Mouse (Mus musculus): ENCODE results near the gene Gm21885. TPM values are rescaled to one million over a fixed set of nuclear protein-coding genes. Genes with fewer than 3 reads are reported as not detected.

Gm21885 gene
- not detected in 2 replicates for polyA plus RNA-seq (2012; rRNA removed)

GRCm38 (mm10) chr11:94281199-94282181, at the start of gene Gm21885:
Gene Gm21885, plus strand, starts transcription at chr11:94281873.
- TF ChIP-seq CTCF (IDR thresholded peaks at IDR 0.05; ENCODE audit: borderline replicate concordance, control insufficient read depth, extremely low read depth, insufficient read depth, low read length, poor library complexity), result no peak
- no peak for TF ChIP-seq POLR2A (IDR thresholded peaks at IDR 0.05; ENCODE audit: control insufficient read depth, extremely low read depth, insufficient read depth, low read length, poor library complexity)
- no peak for DNase-seq
- no peaks in the 10 kb centered on the region for H3K27me3 ChIP-seq (ENCODE audit: control insufficient read depth, insufficient read depth, low read length)
- peaks cover 6% of the 10 kb centered on the region; the same call in 1 of the 2 replicates for H3K4me1 ChIP-seq (replicated peaks; ENCODE audit: control insufficient read depth, insufficient read depth, low read length)
- no peak within 1 kb of the TSS for H3K27ac ChIP-seq (ENCODE audit: control insufficient read depth, insufficient read depth, low read length)
- 0 out of 2 replicates have a peak, but pooled peaks cover 4% of the 10 kb centered on the region for H3K36me3 ChIP-seq (ENCODE audit: control insufficient read depth, insufficient read depth, low read length)
- WGBS, result 88% methylated on average over 11 of the region's 11 CpGs
- no peak within 1 kb of the TSS for H3K4me3 ChIP-seq (ENCODE audit: control insufficient read depth, insufficient read depth, low read length)

- DNase-seq, result no peak
- Histone ChIP-seq H3K27me3 (ENCODE audit: control insufficient read depth, insufficient read depth, low read length) (no peaks in the 10 kb centered on the region), H3K36me3 (ENCODE audit: control insufficient read depth, insufficient read depth, low read length) (no peaks in the 10 kb centered on the region), H3K4me3 (ENCODE audit: control insufficient read depth, insufficient read depth, low read length) (no peak overlapping the region), H3K27ac (ENCODE audit: control insufficient read depth, insufficient read depth, low read length) (no peak overlapping the region), H3K4me1 (replicated peaks; ENCODE audit: control insufficient read depth, insufficient read depth, low read length) (no peaks in the 10 kb centered on the region)
- whole genome bisulfite sequencing, result 86% methylated on average over 6 of the region's 6 CpGs
- TF ChIP-seq POLR2A (IDR thresholded peaks at IDR 0.05; ENCODE audit: control insufficient read depth, extremely low read depth, insufficient read depth, low read length, poor library complexity) (no peak), CTCF (IDR thresholded peaks at IDR 0.05; ENCODE audit: borderline replicate concordance, control insufficient read depth, extremely low read depth, insufficient read depth, low read length, poor library complexity) (no peak)
These were observed 48.3 kb upstream of the Gm21885 start for GRCm38 (mm10) chr11:94233405-94233804.

- H3K4me3 ChIP-seq (ENCODE audit: control insufficient read depth, insufficient read depth, low read length), result no peak overlapping the region
- TF ChIP-seq POLR2A (IDR thresholded peaks at IDR 0.05; ENCODE audit: control insufficient read depth, extremely low read depth, insufficient read depth, low read length, poor library complexity) (no peak), CTCF (IDR thresholded peaks at IDR 0.05; ENCODE audit: borderline replicate concordance, control insufficient read depth, extremely low read depth, insufficient read depth, low read length, poor library complexity) (no peak)
- H3K27ac ChIP-seq (ENCODE audit: control insufficient read depth, insufficient read depth, low read length), result no peak overlapping the region
- H3K36me3 ChIP-seq (ENCODE audit: control insufficient read depth, insufficient read depth, low read length), result no peaks in the 10 kb centered on the region
- DNase-seq, result no peak
- no peaks in the 10 kb centered on the region for H3K27me3 ChIP-seq (ENCODE audit: control insufficient read depth, insufficient read depth, low read length)
- H3K4me1 ChIP-seq (replicated peaks; ENCODE audit: control insufficient read depth, insufficient read depth, low read length), result no peaks in the 10 kb centered on the region
- 91% methylated on average over 12 of the region's 12 CpGs for WGBS
These were observed 47.3 kb upstream of the Gm21885 start for GRCm38 (mm10) chr11:94234380-94234779.

GRCm38 (mm10) chr11:94234857-94235256, 46.8 kb upstream of the Gm21885 start:
- 90% methylated on average over 8 of the region's 8 CpGs for WGBS
- H3K4me1 ChIP-seq (replicated peaks; ENCODE audit: control insufficient read depth, insufficient read depth, low read length), result no peaks in the 10 kb centered on the region
- DNase-seq, result no peak

GRCm38 (mm10) chr11:94236074-94236473, 45.6 kb upstream of the Gm21885 start:
- Histone ChIP-seq H3K27me3 (ENCODE audit: control insufficient read depth, insufficient read depth, low read length) (no peaks in the 10 kb centered on the region), H3K4me1 (replicated peaks; ENCODE audit: control insufficient read depth, insufficient read depth, low read length) (no peaks in the 10 kb centered on the region), H3K27ac (ENCODE audit: control insufficient read depth, insufficient read depth, low read length) (no peak overlapping the region), H3K4me3 (ENCODE audit: control insufficient read depth, insufficient read depth, low read length) (no peak overlapping the region), H3K36me3 (ENCODE audit: control insufficient read depth, insufficient read depth, low read length) (no peaks in the 10 kb centered on the region)
- DNase-seq, result peak; percentile 60
- TF ChIP-seq POLR2A (IDR thresholded peaks at IDR 0.05; ENCODE audit: control insufficient read depth, extremely low read depth, insufficient read depth, low read length, poor library complexity), result no peak
- TF ChIP-seq CTCF (IDR thresholded peaks at IDR 0.05; ENCODE audit: borderline replicate concordance, control insufficient read depth, extremely low read depth, insufficient read depth, low read length, poor library complexity), result peak; percentile 79; the same call in 1 of the 2 replicates
- WGBS, result 37% methylated on average over 3 of the region's 3 CpGs

More at GRCm38 (mm10) chr11:94234857-94235256, 46.8 kb upstream of the Gm21885 start:
- H3K4me3 ChIP-seq (ENCODE audit: control insufficient read depth, insufficient read depth, low read length), result no peak overlapping the region
- no peaks in the 10 kb centered on the region for H3K27me3 ChIP-seq (ENCODE audit: control insufficient read depth, insufficient read depth, low read length)
- no peaks in the 10 kb centered on the region for H3K36me3 ChIP-seq (ENCODE audit: control insufficient read depth, insufficient read depth, low read length)
- TF ChIP-seq POLR2A (IDR thresholded peaks at IDR 0.05; ENCODE audit: control insufficient read depth, extremely low read depth, insufficient read depth, low read length, poor library complexity) (no peak), CTCF (IDR thresholded peaks at IDR 0.05; ENCODE audit: borderline replicate concordance, control insufficient read depth, extremely low read depth, insufficient read depth, low read length, poor library complexity) (no peak)
- H3K27ac ChIP-seq (ENCODE audit: control insufficient read depth, insufficient read depth, low read length), result no peak overlapping the region

GRCm38 (mm10) chr11:94238786-94239185, 42.9 kb upstream of the Gm21885 start:
- Histone ChIP-seq H3K36me3 (ENCODE audit: control insufficient read depth, insufficient read depth, low read length) (no peaks in the 10 kb centered on the region), H3K4me1 (replicated peaks; ENCODE audit: control insufficient read depth, insufficient read depth, low read length) (peaks cover 15% of the 10 kb centered on the region), H3K27ac (ENCODE audit: control insufficient read depth, insufficient read depth, low read length) (no peak overlapping the region), H3K27me3 (ENCODE audit: control insufficient read depth, insufficient read depth, low read length) (no peaks in the 10 kb centered on the region), H3K4me3 (ENCODE audit: control insufficient read depth, insufficient read depth, low read length) (no peak overlapping the region)
- TF ChIP-seq CTCF (IDR thresholded peaks at IDR 0.05; ENCODE audit: borderline replicate concordance, control insufficient read depth, extremely low read depth, insufficient read depth, low read length, poor library complexity) (no peak), POLR2A (IDR thresholded peaks at IDR 0.05; ENCODE audit: control insufficient read depth, extremely low read depth, insufficient read depth, low read length, poor library complexity) (no peak)
- 95% methylated on average over 8 of the region's 8 CpGs for WGBS
- no peak for DNase-seq
